Mouse (Mus musculus) right cerebral cortex, postnatal 25 days (tissue): ENCODE results near the gene Zfp653.

Experiments used
- DNase-seq: peaks from one replicate; pipeline ENCODE4 v3.0.0; 2022

Gene Zfp653

GRCm38 (mm10) chr9:22067195-22067594 lies 4.0 kb downstream of the Zfp653 start:
- no peak for DNase-seq

- no peak for DNase-seq
Measured at GRCm38 (mm10) chr9:22066433-22066832, 4.7 kb downstream of the Zfp653 start.

- DNase-seq: no peak
Measured at GRCm38 (mm10) chr9:22065642-22066041, 5.5 kb downstream of the Zfp653 start.

- DNase-seq: peak; percentile 26
Measured at GRCm38 (mm10) chr9:22064341-22064740, 6.8 kb downstream of the Zfp653 start.

GRCm38 (mm10) chr9:22061339-22061738 lies 9.8 kb downstream of the Zfp653 start:
- peak; percentile 58 for DNase-seq

GRCm38 (mm10) chr9:22058011-22058424 lies 13.2 kb downstream of the Zfp653 start:
- peak; percentile 14 for DNase-seq

- no peak for DNase-seq
Measured at GRCm38 (mm10) chr9:22057031-22057517, 14.1 kb downstream of the Zfp653 start.

- no peak for DNase-seq
Measured at GRCm38 (mm10) chr9:22056303-22056910, 14.8 kb downstream of the Zfp653 start.

GRCm38 (mm10) chr9:22055713-22056112 lies 15.5 kb downstream of the Zfp653 start:
- DNase-seq: peak; percentile 13

- DNase-seq: peak; percentile 79
Measured at GRCm38 (mm10) chr9:22054411-22055076, 16.6 kb downstream of the Zfp653 start.

GRCm38 (mm10) chr9:22053657-22054056 lies 17.5 kb downstream of the Zfp653 start:
- no peak for DNase-seq

GRCm38 (mm10) chr9:22051958-22052254 lies 19.3 kb downstream of the Zfp653 start, which contains the start of gene Elavl3:
Gene Elavl3, minus strand, starts transcription at chr9:22052023.
- peak; percentile 87 for DNase-seq

GRCm38 (mm10) chr9:22051161-22051957 lies 19.8 kb downstream of the Zfp653 start:
- DNase-seq: peak; percentile 56

GRCm38 (mm10) chr9:22050351-22050889 lies 20.8 kb downstream of the Zfp653 start:
- DNase-seq: peak; percentile 73

- DNase-seq: no peak
Measured at GRCm38 (mm10) chr9:22049721-22050270, 21.4 kb downstream of the Zfp653 start.

GRCm38 (mm10) chr9:22049315-22049714 lies 21.9 kb downstream of the Zfp653 start:
- no peak for DNase-seq

- no peak for DNase-seq
Measured at GRCm38 (mm10) chr9:22047329-22047728, 23.8 kb downstream of the Zfp653 start.

- DNase-seq: no peak
Measured at GRCm38 (mm10) chr9:22041832-22042231, 29.3 kb downstream of the Zfp653 start.

GRCm38 (mm10) chr9:22037826-22038225 lies 33.4 kb downstream of the Zfp653 start:
- DNase-seq: no peak

GRCm38 (mm10) chr9:22035300-22036044 lies 35.7 kb downstream of the Zfp653 start:
- no peak for DNase-seq

- DNase-seq: no peak
Measured at GRCm38 (mm10) chr9:22030386-22030785, 40.8 kb downstream of the Zfp653 start.

GRCm38 (mm10) chr9:22028467-22028866 lies 42.7 kb downstream of the Zfp653 start:
- DNase-seq: no peak
